Mouse (Mus musculus) neural tube, embryonic 14.5 days (tissue): ENCODE measurements around the gene Dapl1. TPM values are rescaled to one million over a fixed set of nuclear protein-coding genes. Genes with fewer than 3 reads are reported as not detected.
A peak's percentile ranks its signal among the peaks of the same experiment; 100 is the strongest.

Source experiments
- ATAC-seq: fragments of 200-750 bp; cut with Nextera tagmentation; 2 replicates; pipeline ENCODE4 v1.8.0; 2017; ENCODE audit warnings: low read depth, mild to moderate bottlenecking, moderate TSS enrichment, moderate library complexity
- H3K27ac ChIP-seq: fragments of 300-500 bp; sonication (generic); 2 replicates; pipeline ENCODE4 v1.5.1; 2014; ENCODE audit warnings: low read depth, mild to moderate bottlenecking, control low read depth, low read length, moderate library complexity, mixed read lengths
- H3K27me3 ChIP-seq: fragments of 300-500 bp; sonication (generic); 2 replicates; pipeline ENCODE4 v1.6.1; 2014; ENCODE audit warnings: low read length; ENCODE audit not compliant: control insufficient read depth, insufficient read depth
- H3K36me3 ChIP-seq: fragments of 300-500 bp; sonication (generic); 2 replicates; pipeline ENCODE4 v1.6.1; 2014; ENCODE audit warnings: low read length, mixed read lengths; ENCODE audit not compliant: control insufficient read depth, insufficient read depth
- H3K4me1 ChIP-seq: fragments of 300-500 bp; sonication (generic); 2 replicates; pipeline ENCODE4 v1.6.1; 2014; ENCODE audit warnings: low read length; ENCODE audit not compliant: control insufficient read depth, insufficient read depth
- H3K4me2 ChIP-seq: fragments of 300-500 bp; sonication (generic); 2 replicates; pipeline ENCODE4 v1.6.1; 2014; ENCODE audit warnings: mild to moderate bottlenecking, low read depth, low read length, control low read depth
- H3K4me3 ChIP-seq: fragments of 300-500 bp; sonication (generic); 2 replicates; pipeline ENCODE4 v1.5.1; 2014; ENCODE audit warnings: low read depth, low read length, control low read depth, mixed read lengths
- H3K9ac ChIP-seq: fragments of 300-500 bp; sonication (generic); replicated peaks from 2 replicates; pipeline ENCODE4 v1.6.1; 2014; ENCODE audit warnings: low read depth, mild to moderate bottlenecking, control low read depth, low read length, mixed read lengths
- H3K9me3 ChIP-seq: fragments of 300-500 bp; sonication (generic); 2 replicates; pipeline ENCODE4 v1.6.1; 2016; ENCODE audit warnings: low read length; ENCODE audit not compliant: control insufficient read depth
- WGBS: fragments of 180-500 bp; shearing (Covaris S2); extraction: QIAGEN DNeasy Blood & Tissue Kit; methylation state at CpG from one replicate; pipeline ENCODE4 v1.1.7; 2014; 5-methylcytosine and 5-hydroxymethylcytosine counted together
- polyA plus RNA-seq: library from polyadenylated mRNA; unstranded; fragments of >200 nt; fragmentation: Nextera tagmentation; extraction: Ambion mirVana; gene quantifications from 2 replicates; pipeline ENCODE4 v1.2.1, GENCODE M21; 2014

Dapl1 gene
- polyA plus RNA-seq, 1 experiment from 2014 or later = not detected

DNA sequence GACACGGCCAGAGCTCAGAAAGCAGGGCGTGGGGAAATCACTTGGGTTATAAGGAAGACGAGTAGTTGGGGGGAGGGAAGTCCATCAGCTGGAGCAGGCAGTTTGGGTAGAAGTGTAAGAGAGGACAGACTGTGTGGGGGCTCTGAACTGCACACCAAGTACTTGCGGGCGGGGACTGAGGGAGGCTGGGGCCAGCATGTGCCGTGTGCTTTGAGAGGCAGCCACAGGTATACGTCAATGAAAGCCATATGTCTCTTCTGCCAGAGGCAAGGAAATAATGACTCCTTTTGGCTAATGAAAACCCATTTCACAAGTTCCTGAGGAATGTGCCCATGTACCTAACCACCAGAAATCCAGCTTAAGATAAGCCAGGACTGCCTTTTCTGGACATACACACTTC is 53.6 kb downstream of the Dapl1 start:
- Histone ChIP-seq H3K9ac (no peak overlapping the region), H3K4me1 (no peaks in the 10 kb centered on the region), H3K36me3 (no peaks in the 10 kb centered on the region), H3K4me3 (no peak overlapping the region), H3K9me3 (no peaks in the 10 kb centered on the region), H3K27me3 (no peaks in the 10 kb centered on the region), H3K27ac (no peak overlapping the region), H3K4me2 (no peak overlapping the region)
- 70% methylated on average over 7 of the region's 7 CpGs for WGBS
- no peak for ATAC-seq

DNA sequence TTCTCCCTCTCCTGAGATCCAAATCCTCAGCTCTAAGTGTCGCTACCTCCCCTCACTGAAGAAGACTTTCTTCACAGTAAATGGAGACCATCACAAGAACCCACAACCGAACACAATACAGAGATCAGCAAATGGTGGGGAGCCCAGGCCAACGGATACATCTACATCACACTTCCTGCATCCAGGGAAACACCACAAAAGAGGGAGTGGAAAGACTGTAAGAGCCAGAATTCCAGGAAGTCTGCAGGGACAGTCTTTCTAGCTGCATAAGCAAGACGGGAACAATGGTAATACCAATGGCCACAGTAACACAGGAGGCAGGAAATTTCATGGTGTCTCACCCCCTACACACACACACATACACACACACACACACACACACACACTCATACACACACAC is 55.3 kb downstream of the Dapl1 start:
- Histone ChIP-seq H3K36me3 (no peaks in the 10 kb centered on the region), H3K9ac (no peak overlapping the region), H3K4me3 (no peak overlapping the region), H3K27me3 (no peaks in the 10 kb centered on the region), H3K27ac (no peak overlapping the region), H3K4me1 (no peaks in the 10 kb centered on the region), H3K4me2 (no peak overlapping the region), H3K9me3 (no peaks in the 10 kb centered on the region)
- 62% methylated on average over 4 of the region's 4 CpGs for WGBS
- ATAC-seq = no peak

DNA sequence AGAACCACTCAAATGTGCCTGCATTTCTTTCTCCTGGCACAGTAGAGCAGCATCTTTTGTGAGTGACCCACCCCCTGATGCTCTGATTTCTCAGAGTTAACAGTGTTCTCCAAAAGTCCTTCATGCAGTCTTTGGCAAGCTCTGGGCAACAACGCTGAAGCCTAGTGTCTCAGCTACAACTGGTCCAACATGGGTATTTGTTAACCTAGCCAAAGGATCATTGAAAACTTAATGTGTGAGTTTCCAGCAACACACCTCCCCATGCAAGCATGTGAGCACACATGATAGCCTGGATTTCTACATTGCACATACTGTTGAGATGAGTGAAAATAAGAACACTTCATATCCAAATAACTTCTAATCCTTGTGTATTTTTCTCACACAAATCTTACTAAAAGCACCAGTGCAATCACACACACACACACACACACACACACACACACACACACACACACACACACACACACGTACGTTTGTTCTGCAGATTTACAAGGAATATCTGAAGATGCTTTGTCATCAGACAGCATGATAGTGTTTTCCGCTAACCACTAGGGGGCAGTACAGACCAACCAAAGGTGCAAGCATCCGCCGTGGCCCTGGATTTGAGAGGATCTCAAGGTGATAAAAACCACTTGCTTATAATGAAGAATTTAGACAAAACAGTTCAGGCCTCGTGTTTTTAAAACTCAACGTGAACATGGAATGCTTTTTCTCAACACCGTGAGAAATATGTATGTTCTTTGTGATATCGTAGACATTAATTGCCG is 56.9 kb downstream of the Dapl1 start:
- Histone ChIP-seq H3K9me3 (no peaks in the 10 kb centered on the region), H3K4me1 (no peaks in the 10 kb centered on the region), H3K4me2 (no peak overlapping the region), H3K36me3 (no peaks in the 10 kb centered on the region), H3K27ac (no peak overlapping the region), H3K4me3 (no peak overlapping the region), H3K27me3 (no peaks in the 10 kb centered on the region), H3K9ac (no peak overlapping the region)
- peak; percentile 82 for ATAC-seq
- WGBS = 20% methylated on average over 11 of the region's 11 CpGs

DNA sequence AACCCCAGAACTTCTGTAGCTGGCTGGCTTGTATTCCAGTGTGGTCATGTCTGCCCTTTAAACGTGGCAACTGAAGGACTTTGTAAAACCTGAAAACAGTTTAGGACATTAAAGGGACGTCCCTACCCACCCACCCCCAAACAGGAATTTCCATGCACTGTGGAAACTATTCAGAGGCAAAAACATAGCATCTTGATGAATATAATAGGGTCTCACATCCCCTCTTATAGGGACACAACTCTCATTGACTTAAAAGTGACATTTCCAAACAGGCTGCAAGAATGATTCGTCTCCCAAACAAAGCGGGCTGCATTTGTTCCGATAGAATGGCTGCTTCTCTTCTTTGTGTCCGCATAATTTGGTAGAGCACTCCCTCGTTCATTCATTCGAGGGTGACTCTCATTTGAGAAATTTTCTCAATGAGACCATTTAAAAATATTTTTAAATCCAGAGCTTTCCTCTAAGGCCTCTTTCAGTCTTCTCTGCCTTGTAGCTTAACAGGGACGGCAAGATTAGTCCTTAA is 59.2 kb downstream of the Dapl1 start:
- 11% methylated on average over 9 of the region's 9 CpGs for WGBS
- Histone ChIP-seq H3K36me3 (no peaks in the 10 kb centered on the region), H3K27me3 (no peaks in the 10 kb centered on the region), H3K4me2 (no peak overlapping the region), H3K4me1 (no peaks in the 10 kb centered on the region), H3K9me3 (no peaks in the 10 kb centered on the region), H3K4me3 (no peak overlapping the region), H3K9ac (no peak overlapping the region), H3K27ac (no peak overlapping the region)
- ATAC-seq = no peak

DNA sequence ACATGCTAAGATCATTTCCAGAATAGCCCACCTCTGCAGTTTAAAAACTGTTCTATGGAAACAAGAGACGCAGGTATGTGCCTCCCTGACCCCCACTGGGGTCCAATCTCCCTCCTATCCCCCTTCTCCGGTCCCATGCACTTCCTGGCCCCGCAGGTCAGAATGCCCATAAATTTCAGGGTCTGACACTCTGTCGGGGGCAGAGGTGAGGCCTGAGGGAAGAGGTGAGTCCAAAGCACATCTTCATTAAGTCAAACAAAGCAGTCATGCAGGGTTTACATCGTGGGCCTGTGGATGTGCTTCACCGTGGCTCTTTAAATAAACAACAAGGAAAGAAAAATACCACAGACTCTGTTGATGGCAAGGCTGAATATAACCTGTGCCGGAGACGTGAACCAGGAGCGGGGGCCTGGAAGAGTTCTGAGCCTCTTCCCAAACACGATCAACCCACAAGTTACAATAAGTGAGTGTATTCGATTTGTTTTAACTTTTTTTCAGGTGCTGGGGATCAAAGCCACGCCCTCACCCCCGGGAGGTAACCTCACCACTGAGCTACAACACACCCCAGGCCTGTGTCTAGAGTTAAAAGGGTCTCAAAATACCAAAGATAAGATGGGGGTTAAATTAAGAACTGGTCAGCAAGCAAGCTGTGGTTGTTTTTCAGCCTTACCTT is 59.9 kb downstream of the Dapl1 start:
- H3K4me3 ChIP-seq = no peak overlapping the region
- H3K36me3 ChIP-seq = no peaks in the 10 kb centered on the region
- H3K4me1 ChIP-seq = no peaks in the 10 kb centered on the region
- no peaks in the 10 kb centered on the region for H3K9me3 ChIP-seq
- no peaks in the 10 kb centered on the region for H3K27me3 ChIP-seq
- H3K9ac ChIP-seq = no peak overlapping the region
- no peak overlapping the region for H3K4me2 ChIP-seq
- 25% methylated on average over 13 of the region's 13 CpGs for WGBS
- ATAC-seq = no peak
- H3K27ac ChIP-seq = no peak overlapping the region

DNA sequence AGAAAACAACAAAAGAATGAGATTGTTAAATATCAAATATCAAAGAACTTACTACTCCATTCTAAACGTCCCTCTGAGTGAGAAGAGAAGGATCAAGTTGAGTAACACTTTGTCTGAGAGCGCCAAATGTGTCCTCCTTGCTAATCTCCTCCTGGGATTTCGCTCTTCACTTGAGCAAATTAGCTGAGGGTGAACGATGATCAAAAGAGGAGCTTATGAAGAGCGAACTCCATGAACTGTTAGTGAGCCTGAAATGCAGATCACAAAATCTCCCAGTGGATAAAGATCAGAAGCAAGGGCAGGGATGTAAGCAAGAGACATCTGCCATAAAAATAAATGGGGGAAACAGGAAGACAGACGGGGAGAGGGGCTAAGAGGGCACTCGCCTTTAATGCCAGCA is 60.5 kb downstream of the Dapl1 start:
- ATAC-seq = no peak
- Histone ChIP-seq H3K4me1 (no peaks in the 10 kb centered on the region), H3K9me3 (no peaks in the 10 kb centered on the region)

DNA sequence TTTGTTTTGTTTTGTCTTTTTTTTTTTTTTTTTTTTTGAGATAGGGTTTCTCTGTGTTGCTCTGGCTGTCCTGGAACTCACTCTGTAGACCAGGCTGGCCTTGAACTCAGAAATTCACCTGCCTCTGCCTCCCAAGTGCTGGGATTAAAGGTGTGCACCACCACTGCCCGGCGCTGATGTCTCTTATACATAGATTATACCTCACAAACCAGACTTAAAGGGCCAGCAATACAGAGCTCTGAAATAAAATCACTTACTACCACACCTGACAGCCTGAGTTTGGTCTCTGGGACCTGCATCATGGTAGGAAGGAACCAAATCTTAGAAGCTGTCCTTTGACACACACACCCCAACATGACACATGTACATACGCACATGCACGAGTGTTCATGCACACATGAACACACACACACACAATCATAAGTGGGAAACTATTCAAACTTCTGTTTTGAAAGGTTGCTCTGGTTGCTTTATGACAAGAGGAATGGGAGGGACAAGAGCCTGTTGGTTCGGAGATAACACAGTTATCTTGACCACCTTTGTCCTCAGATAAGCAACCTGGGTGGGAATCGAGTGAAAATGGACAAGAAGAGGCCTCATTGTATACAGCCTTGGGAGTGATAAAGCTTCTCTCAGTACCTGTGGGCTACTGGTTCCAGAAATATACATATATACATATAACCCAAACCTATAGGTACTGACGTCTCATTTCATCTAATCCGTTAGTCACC is 63.1 kb downstream of the Dapl1 start:
- H3K4me2 ChIP-seq = no peak overlapping the region
- no peaks in the 10 kb centered on the region for H3K36me3 ChIP-seq
- H3K4me3 ChIP-seq = no peak overlapping the region
- 96% methylated on average over 8 of the region's 8 CpGs for WGBS
- no peaks in the 10 kb centered on the region for H3K4me1 ChIP-seq
- no peaks in the 10 kb centered on the region for H3K9me3 ChIP-seq
- H3K9ac ChIP-seq = no peak overlapping the region
- H3K27ac ChIP-seq = no peak overlapping the region
- H3K27me3 ChIP-seq = no peaks in the 10 kb centered on the region
- no peak for ATAC-seq

More for the DNA sequence above, 60.5 kb downstream of the Dapl1 start:
- WGBS = 40% methylated on average over 7 of the region's 7 CpGs
- no peak overlapping the region for H3K27ac ChIP-seq
- no peaks in the 10 kb centered on the region for H3K36me3 ChIP-seq
- no peak overlapping the region for H3K4me3 ChIP-seq
- H3K9ac ChIP-seq = no peak overlapping the region
- no peak overlapping the region for H3K4me2 ChIP-seq
- no peaks in the 10 kb centered on the region for H3K27me3 ChIP-seq

DNA sequence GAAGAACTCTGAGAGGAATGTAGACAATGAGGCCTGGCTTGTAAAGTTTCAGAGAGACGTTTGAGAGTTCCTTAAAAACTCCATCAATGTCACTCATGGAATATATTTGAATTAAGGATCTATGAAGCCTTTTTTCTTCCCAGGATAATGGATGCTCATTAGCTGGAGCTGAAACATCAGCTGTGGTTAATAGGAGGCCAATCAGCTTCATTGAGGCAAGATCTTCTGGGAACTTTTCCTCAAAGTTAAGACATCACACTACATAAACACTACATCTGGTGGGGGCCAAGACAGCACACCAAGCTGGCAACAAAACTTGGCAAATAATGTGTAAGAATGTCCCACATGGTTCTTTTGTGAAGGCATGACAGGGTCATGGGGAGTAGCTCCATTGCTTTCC is 68.3 kb downstream of the Dapl1 start:
- H3K27ac ChIP-seq = no peak overlapping the region
- no peaks in the 10 kb centered on the region for H3K9me3 ChIP-seq
- WGBS = 33% methylated on average over 1 of the region's 1 CpGs
- ATAC-seq = no peak
- no peaks in the 10 kb centered on the region for H3K36me3 ChIP-seq
- H3K27me3 ChIP-seq = no peaks in the 10 kb centered on the region
- no peak overlapping the region for H3K4me2 ChIP-seq
- H3K4me3 ChIP-seq = no peak overlapping the region
- H3K9ac ChIP-seq = no peak overlapping the region
- no peaks in the 10 kb centered on the region for H3K4me1 ChIP-seq
